Mouse (Mus musculus): ENCODE data around the gene Rabl2. TPM values are rescaled to one million over a fixed set of nuclear protein-coding genes. Genes with fewer than 3 reads are reported as not detected.

Rabl2 gene
- polyA plus RNA-seq, 1 experiment from 2014 or later: 5.0 TPM

DNA sequence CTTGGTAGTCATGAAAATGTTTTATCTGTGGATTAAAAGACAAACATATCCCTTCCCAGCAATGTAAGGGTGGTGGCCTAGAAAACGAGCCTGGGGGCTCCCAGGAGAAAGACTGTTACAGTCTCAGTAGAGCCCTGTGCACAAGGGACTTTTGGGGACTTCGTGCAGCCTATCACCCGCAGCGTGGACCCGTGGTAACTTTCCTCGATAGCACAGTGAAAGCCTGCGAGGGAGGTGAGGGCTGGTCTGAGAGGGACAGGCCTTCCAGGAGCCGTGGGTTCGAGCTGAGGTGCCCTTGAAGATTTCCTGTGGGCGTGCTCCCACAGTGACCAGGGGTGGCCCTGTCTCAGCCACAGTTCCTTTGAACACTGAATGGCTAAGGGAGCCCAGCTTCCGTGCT, 6.1 kb downstream of the Rabl2 start:
- no peak overlapping the region for H3K9ac ChIP-seq
- no peaks in the 10 kb centered on the region for H3K27me3 ChIP-seq
- H3K36me3 ChIP-seq (replicated peaks): no peaks in the 10 kb centered on the region
- no peak overlapping the region for H3K27ac ChIP-seq (replicated peaks)
- H3K4me2 ChIP-seq: no peak overlapping the region
- no peak overlapping the region for H3K4me3 ChIP-seq (replicated peaks)
- WGBS (ENCODE audit: insufficient replicate concordance): 65% methylated on average over 11 of the region's 11 CpGs
- H3K4me1 ChIP-seq (replicated peaks): no peaks in the 10 kb centered on the region; the same call in 1 of the 2 replicates
- H3K9me3 ChIP-seq (replicated peaks): no peaks in the 10 kb centered on the region
- ATAC-seq (ENCODE audit: insufficient read depth): no peak

DNA sequence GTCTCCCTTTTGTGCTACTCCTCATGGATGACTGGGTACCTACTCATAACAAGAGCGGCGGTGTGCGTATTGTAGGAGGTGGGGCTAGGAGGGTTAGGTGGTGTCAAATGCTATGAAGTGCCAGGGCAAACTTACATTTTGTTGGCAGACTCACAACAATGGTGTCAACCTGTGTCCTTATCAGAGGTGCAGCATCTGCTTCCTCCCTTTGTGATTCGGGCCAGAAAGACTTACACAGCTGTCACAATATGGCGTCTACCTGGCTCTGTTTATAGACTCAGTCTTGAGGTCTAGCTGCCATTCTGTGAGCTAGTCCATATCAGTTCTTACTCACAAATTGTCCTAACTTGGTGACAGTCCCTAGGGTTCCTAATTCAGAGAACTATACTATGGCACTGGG, 6.6 kb downstream of the Rabl2 start:
- Histone ChIP-seq H3K4me2 (no peak overlapping the region), H3K36me3 (replicated peaks) (no peaks in the 10 kb centered on the region), H3K9me3 (replicated peaks) (no peaks in the 10 kb centered on the region), H3K9ac (no peak overlapping the region), H3K27me3 (no peaks in the 10 kb centered on the region), H3K27ac (replicated peaks) (no peak overlapping the region), H3K4me1 (replicated peaks) (no peaks in the 10 kb centered on the region; the same call in 1 of the 2 replicates), H3K4me3 (replicated peaks) (no peak overlapping the region)
- 65% methylated on average over 5 of the region's 5 CpGs for WGBS (ENCODE audit: insufficient replicate concordance)
- no peak for ATAC-seq (ENCODE audit: insufficient read depth)

DNA sequence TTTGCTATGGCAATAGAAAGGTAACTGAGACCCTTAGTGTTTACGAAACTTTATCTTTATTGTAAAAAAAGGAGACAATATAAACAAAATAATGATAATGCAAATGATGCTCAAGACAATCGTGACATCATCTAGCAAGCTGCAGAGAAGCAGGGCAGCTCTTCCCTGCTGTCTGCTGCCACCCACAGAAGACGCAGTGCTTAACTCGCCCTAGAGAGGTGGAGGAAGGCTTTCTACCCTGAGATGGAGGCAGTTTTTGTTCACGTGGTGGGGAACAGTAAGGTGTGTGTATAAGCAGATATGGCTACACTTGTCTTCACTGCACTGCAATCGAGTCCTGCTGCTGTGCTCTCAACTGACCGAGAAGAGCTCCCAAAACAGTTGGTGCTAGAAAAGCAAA, 9.2 kb downstream of the Rabl2 start:
- Histone ChIP-seq H3K9ac (no peak overlapping the region), H3K4me2 (no peak overlapping the region), H3K36me3 (replicated peaks) (no peaks in the 10 kb centered on the region), H3K27me3 (no peaks in the 10 kb centered on the region), H3K4me3 (replicated peaks) (no peak overlapping the region), H3K27ac (replicated peaks) (no peak overlapping the region), H3K9me3 (replicated peaks) (no peaks in the 10 kb centered on the region), H3K4me1 (replicated peaks) (no peaks in the 10 kb centered on the region)
- no peak for ATAC-seq (ENCODE audit: insufficient read depth)
- WGBS (ENCODE audit: insufficient replicate concordance): 63% methylated on average over 7 of the region's 7 CpGs

DNA sequence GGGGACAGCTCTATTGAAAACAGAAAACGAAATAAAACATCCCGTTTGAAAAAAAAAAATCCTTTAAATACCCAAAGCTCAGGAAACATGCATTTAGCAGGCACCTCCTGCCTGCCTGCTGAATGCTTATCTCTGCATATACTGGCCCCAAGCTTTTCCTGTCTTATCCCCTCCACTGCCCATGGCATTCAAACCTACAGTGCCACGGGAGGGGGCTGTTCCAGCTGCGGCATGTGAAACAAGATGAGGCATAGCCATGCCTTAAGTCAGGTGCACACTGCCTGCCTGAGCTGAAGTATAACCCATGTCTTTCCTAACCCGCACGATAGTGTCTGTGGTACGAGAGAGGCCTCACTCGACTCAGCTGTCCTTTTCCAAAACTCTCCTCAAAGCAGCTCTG, 19.6 kb downstream of the Rabl2 start:
- H3K9ac ChIP-seq: no peak overlapping the region
- H3K27me3 ChIP-seq: no peaks in the 10 kb centered on the region
- no peak for ATAC-seq (ENCODE audit: insufficient read depth)
- no peak overlapping the region for H3K4me3 ChIP-seq (replicated peaks)
- H3K36me3 ChIP-seq (replicated peaks): no peaks in the 10 kb centered on the region
- no peaks in the 10 kb centered on the region for H3K4me1 ChIP-seq (replicated peaks)
- no peak overlapping the region for H3K27ac ChIP-seq (replicated peaks)
- no peak overlapping the region for H3K4me2 ChIP-seq
- 19% methylated on average over 8 of the region's 8 CpGs for WGBS (ENCODE audit: insufficient replicate concordance)
- H3K9me3 ChIP-seq (replicated peaks): no peaks in the 10 kb centered on the region

DNA sequence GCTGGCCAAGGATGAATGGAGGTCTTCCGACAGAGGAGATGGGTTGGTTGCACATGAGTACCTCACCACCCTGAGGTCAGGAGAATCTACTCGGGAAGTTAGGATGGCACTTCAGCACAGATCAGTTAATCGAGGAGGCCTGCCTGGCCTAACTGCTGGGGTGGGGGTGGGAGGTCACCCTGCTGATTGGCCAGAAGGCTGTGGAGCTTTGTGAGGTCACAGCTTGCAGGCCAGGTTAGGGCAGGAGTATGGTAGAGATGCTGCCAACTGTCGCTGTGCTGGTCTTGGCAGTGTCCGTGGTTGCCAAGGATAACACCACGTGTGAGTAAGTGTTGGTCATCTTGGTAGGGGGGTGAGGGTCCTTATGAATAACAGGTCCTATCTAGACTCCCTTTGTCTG, 23.6 kb downstream of the Rabl2 start, which contains the start of gene Acr:
TSS of gene Acr (plus strand) at position 213 of the 400 bp plus-strand sequence.
- no peak for ATAC-seq (ENCODE audit: insufficient read depth)
- 66% methylated on average over 6 of the region's 6 CpGs for WGBS (ENCODE audit: insufficient replicate concordance)
- Histone ChIP-seq H3K4me3 (replicated peaks) (no peak within 1 kb of the TSS), H3K27ac (replicated peaks) (no peak within 1 kb of the TSS), H3K4me2 (no peak within 1 kb of the TSS), H3K36me3 (replicated peaks) (no peaks in the 10 kb centered on the region), H3K9ac (no peak within 1 kb of the TSS), H3K4me1 (replicated peaks) (no peaks in the 10 kb centered on the region), H3K9me3 (replicated peaks) (no peaks in the 10 kb centered on the region), H3K27me3 (no peaks in the 10 kb centered on the region)

DNA sequence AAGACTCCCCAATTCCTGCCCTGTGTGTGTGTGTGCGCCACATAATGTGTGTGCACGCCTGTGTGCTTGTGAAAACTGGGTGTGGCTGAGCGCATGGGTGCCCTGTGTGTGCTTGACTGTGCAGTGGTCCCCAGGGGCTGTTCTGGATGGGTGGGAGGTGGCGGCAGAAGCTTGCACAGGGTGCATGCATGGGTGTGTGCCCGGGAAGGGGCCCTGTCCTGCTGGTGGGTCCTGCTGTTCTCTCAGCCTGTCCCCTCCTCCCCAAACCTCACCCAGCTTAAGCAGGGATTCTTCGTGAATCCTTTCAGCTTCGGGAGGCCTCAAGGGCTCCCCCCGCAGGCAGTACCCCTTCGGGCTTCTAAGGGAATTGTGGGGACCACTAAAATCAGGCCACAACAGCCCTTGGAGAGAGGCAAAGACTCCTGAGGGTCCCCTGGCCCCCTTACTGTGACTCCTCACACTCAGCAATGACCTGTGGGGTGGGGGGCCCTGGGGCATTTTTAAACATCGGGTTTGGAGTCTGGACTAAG, 32.5 kb downstream of the Rabl2 start:
- Histone ChIP-seq H3K9me3 (replicated peaks) (no peaks in the 10 kb centered on the region), H3K4me1 (replicated peaks) (no peaks in the 10 kb centered on the region), H3K36me3 (replicated peaks) (no peaks in the 10 kb centered on the region), H3K27me3 (peaks cover 27% of the 10 kb centered on the region), H3K27ac (replicated peaks) (no peak overlapping the region), H3K4me2 (no peak overlapping the region), H3K4me3 (replicated peaks) (no peak overlapping the region), H3K9ac (no peak overlapping the region)
- WGBS (ENCODE audit: insufficient replicate concordance): 64% methylated on average over 10 of the region's 10 CpGs
- no peak for ATAC-seq (ENCODE audit: insufficient read depth)

DNA sequence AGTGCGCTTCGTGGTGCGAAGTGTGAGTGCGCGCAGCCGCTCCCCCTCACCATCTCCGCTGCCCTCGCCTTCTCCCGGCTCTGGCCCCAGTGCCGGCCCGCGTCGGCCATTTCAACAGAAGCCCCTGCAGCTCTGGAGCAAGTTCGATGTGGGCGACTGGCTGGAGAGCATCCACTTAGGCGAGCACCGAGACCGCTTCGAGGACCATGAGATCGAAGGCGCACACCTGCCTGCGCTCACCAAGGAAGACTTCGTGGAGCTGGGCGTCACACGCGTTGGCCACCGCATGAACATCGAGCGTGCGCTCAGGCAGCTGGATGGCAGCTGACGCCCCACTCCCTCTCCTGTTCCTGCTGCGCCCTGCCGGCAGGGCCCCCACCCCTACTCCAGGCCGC, 33.7 kb downstream of the Rabl2 start:
- Histone ChIP-seq H3K27me3 (peaks cover 27% of the 10 kb centered on the region), H3K27ac (replicated peaks) (no peak overlapping the region), H3K9me3 (replicated peaks) (no peaks in the 10 kb centered on the region), H3K4me3 (replicated peaks) (no peak overlapping the region), H3K9ac (no peak overlapping the region), H3K4me2 (no peak overlapping the region), H3K4me1 (replicated peaks) (no peaks in the 10 kb centered on the region), H3K36me3 (replicated peaks) (no peaks in the 10 kb centered on the region)
- ATAC-seq (ENCODE audit: insufficient read depth): no peak
- 73% methylated on average over 34 of the region's 34 CpGs for WGBS (ENCODE audit: insufficient replicate concordance)

DNA sequence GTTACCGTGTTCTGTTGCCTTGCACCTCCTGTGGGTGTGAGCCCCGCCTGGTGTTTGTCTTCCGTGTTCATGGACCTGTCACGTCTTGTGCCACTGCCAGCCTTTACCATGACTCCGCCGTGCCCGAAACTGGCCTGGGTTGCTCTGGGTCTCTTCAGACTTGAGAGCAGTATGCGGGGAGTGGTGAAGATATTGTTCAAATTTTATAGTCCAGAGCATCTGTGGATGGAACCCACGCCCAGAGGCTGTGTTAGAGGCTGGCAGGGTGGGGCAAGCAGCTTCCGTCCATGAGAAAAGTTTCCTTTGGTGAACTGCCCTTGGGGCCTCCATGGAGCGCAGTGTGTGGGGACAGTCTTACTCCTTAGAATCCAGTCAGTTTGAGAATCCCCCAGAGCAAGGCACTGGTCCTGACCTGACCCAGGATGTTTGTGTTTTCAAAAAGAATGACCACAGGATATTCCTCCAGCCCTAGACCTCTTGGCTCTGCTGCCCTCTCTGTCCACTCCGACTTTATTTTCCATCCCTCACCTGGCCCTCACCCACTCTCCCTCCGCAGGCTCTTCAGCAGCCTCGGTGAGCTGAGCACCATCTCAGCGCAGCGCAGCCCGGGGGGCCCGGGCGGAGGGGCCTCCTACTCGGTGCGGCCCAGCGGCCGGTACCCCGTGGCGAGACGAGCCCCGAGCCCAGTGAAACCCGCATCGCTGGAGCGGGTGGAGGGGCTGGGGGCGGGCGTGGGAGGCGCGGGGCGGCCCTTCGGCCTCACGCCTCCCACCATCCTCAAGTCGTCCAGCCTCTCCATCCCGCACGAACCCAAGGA, 34.3 kb downstream of the Rabl2 start:
- 68% methylated on average over 40 of the region's 40 CpGs for WGBS (ENCODE audit: insufficient replicate concordance)
- no peak for ATAC-seq (ENCODE audit: insufficient read depth)
- no peaks in the 10 kb centered on the region for H3K4me1 ChIP-seq (replicated peaks)
- no peak overlapping the region for H3K27ac ChIP-seq (replicated peaks)
- no peaks in the 10 kb centered on the region for H3K9me3 ChIP-seq (replicated peaks)
- peaks cover 27% of the 10 kb centered on the region for H3K27me3 ChIP-seq
- no peak overlapping the region for H3K4me2 ChIP-seq
- no peak overlapping the region for H3K9ac ChIP-seq
- no peak overlapping the region for H3K4me3 ChIP-seq (replicated peaks)
- H3K36me3 ChIP-seq (replicated peaks): no peaks in the 10 kb centered on the region

DNA sequence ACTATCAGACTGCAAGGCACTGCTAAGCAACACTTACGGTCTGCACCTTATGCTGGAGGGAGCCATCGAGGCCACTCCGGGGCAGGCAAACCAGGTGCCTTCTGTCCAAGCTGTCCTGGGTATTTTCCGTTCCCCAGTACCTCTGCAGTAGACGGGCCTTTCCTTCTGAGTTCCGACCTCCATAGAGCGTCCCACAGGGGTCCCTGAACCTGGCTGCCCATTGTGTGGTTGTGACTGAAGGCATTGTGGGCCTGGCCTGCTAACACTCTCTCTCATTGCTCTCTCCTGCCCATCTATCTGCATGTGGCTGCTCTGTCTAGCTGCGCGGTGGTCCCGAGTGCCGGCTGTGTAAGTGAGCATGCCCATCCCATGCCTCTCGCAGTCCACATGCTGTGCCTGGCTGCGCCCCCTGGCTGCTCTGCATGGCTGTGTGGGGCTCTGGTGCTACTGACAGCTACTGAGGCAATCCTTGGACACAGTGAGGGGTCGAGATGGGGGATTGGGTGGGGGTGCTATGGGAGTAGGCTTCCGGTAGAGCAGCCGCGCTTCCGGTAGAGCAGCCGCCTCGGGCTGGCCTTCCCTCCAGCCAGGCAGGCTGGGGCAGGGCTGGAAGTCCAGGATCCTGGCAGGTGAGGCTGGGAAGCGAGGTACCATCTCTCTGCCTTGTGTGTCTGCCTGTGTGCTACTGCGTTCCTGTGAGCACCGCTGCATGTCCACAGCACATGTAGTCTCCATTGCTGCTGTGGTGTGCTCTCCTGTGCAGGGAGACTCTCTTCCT, 35.1 kb downstream of the Rabl2 start:
- Histone ChIP-seq H3K9me3 (replicated peaks) (no peaks in the 10 kb centered on the region), H3K9ac (no peak overlapping the region), H3K36me3 (replicated peaks) (no peaks in the 10 kb centered on the region), H3K4me3 (replicated peaks) (no peak overlapping the region), H3K4me1 (replicated peaks) (no peaks in the 10 kb centered on the region), H3K27ac (replicated peaks) (no peak overlapping the region), H3K27me3 (peaks cover 27% of the 10 kb centered on the region), H3K4me2 (no peak overlapping the region)
- WGBS (ENCODE audit: insufficient replicate concordance): 72% methylated on average over 23 of the region's 23 CpGs
- no peak for ATAC-seq (ENCODE audit: insufficient read depth)

DNA sequence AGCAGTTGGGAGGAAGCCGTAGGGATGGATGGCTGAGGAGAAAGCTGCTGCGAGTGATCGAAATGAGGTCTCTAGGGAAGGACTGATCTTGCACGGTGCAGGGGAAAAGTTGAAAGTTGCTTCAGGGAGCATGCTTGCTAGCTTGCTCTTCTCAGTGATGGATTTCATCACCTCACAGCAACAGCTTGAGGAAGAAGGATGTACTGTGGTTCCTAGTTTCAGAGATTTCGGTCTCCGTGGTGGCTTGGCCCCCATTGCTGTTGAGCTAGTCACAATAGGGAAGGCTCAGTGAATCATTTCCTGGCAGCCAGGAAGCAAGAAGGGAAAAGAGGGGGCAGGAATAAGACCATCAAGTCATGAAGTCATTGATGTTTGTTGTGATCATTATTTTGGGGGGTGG, 36.1 kb downstream of the Rabl2 start:
- no peak overlapping the region for H3K4me2 ChIP-seq
- H3K9ac ChIP-seq: no peak overlapping the region
- peaks cover 27% of the 10 kb centered on the region for H3K27me3 ChIP-seq
- no peaks in the 10 kb centered on the region for H3K9me3 ChIP-seq (replicated peaks)
- 70% methylated on average over 6 of the region's 6 CpGs for WGBS (ENCODE audit: insufficient replicate concordance)
- H3K4me1 ChIP-seq (replicated peaks): no peaks in the 10 kb centered on the region
- H3K4me3 ChIP-seq (replicated peaks): no peak overlapping the region
- no peak for ATAC-seq (ENCODE audit: insufficient read depth)
- H3K27ac ChIP-seq (replicated peaks): no peak overlapping the region
- no peaks in the 10 kb centered on the region for H3K36me3 ChIP-seq (replicated peaks)

DNA sequence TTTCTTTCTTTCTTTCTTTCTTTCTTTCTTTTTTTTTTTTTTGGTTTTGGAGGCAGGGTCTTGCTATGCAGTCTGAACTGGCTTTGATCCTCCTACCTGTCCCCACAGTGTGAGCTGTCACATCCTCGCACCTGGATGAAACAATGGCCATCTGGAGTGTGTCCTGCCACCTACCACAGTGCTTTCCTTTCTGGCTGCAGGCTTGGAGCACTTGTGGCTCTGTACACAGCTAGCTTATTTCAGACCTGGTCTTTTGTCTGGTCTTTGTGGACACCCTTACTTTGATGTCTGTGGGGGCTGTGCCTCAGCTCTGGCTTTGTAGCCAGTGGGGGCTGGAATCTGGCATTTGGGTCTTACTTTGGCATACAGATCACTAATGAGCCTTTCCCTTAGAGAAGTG, 40.0 kb downstream of the Rabl2 start:
- Histone ChIP-seq H3K27me3 (peaks cover 3% of the 10 kb centered on the region; the same call in 1 of the 2 replicates), H3K27ac (replicated peaks) (no peak overlapping the region), H3K4me3 (replicated peaks) (no peak overlapping the region), H3K4me2 (no peak overlapping the region), H3K36me3 (replicated peaks) (no peaks in the 10 kb centered on the region), H3K9ac (no peak overlapping the region), H3K9me3 (replicated peaks) (no peaks in the 10 kb centered on the region), H3K4me1 (replicated peaks) (no peaks in the 10 kb centered on the region)
- no peak for ATAC-seq (ENCODE audit: insufficient read depth)
- WGBS (ENCODE audit: insufficient replicate concordance): 78% methylated on average over 1 of the region's 1 CpGs

All from liver, embryonic 15.5 days (tissue).